Mouse (Mus musculus) neural tube, embryonic 12.5 days (tissue): Measurements from ENCODE around the gene Crhbp. TPM values are rescaled to one million over a fixed set of nuclear protein-coding genes. Genes with fewer than 3 reads are reported as not detected.
A peak's percentile ranks its signal among the peaks of the same experiment; 100 is the strongest.

Experiments
- ATAC-seq: fragments of 200-750 bp; cut with Nextera tagmentation; 2 replicates; pipeline ENCODE4 v1.8.0; 2017; ENCODE audit warnings: low read depth, mild to moderate bottlenecking, moderate TSS enrichment, moderate library complexity; ENCODE audit not compliant: low FRiP score
- H3K27ac ChIP-seq: fragments of 300-500 bp; sonication (generic); 2 replicates; pipeline ENCODE4 v1.5.1; 2016
- H3K27me3 ChIP-seq: fragments of 300-500 bp; sonication (generic); replicated peaks from 2 replicates; pipeline ENCODE4 v1.6.1; 2016; ENCODE audit warnings: mild to moderate bottlenecking
- H3K36me3 ChIP-seq: fragments of 300-500 bp; sonication (generic); 2 replicates; pipeline ENCODE4 v1.6.1; 2016; ENCODE audit warnings: mild to moderate bottlenecking
- H3K4me1 ChIP-seq: fragments of 300-500 bp; sonication (generic); 2 replicates; pipeline ENCODE4 v1.6.1; 2016
- H3K4me2 ChIP-seq: fragments of 300-500 bp; sonication (generic); replicated peaks from 2 replicates; pipeline ENCODE4 v1.6.1; 2016; ENCODE audit warnings: mild to moderate bottlenecking
- H3K4me3 ChIP-seq: fragments of 300-500 bp; sonication (generic); 2 replicates; pipeline ENCODE4 v1.5.1; 2016
- H3K9ac ChIP-seq: fragments of 300-500 bp; sonication (generic); 2 replicates; pipeline ENCODE4 v1.6.1; 2016; ENCODE audit warnings: mild to moderate bottlenecking
- H3K9me3 ChIP-seq: fragments of 300-500 bp; sonication (generic); 2 replicates; pipeline ENCODE4 v1.6.1; 2016; ENCODE audit warnings: mild to moderate bottlenecking
- WGBS: fragments of 180-500 bp; shearing (Covaris S2); methylation state at CpG from one replicate; pipeline ENCODE4 v1.1.7; 2016; 5-methylcytosine and 5-hydroxymethylcytosine counted together
- polyA plus RNA-seq: library from polyadenylated mRNA; unstranded; fragments of >200 nt; fragmentation: Nextera tagmentation; extraction: Ambion mirVana; gene quantifications from 2 replicates; pipeline ENCODE4 v1.2.1, GENCODE M21; 2016

Crhbp gene
- polyA plus RNA-seq, 1 experiment from 2014 or later, result 4.4 TPM

DNA sequence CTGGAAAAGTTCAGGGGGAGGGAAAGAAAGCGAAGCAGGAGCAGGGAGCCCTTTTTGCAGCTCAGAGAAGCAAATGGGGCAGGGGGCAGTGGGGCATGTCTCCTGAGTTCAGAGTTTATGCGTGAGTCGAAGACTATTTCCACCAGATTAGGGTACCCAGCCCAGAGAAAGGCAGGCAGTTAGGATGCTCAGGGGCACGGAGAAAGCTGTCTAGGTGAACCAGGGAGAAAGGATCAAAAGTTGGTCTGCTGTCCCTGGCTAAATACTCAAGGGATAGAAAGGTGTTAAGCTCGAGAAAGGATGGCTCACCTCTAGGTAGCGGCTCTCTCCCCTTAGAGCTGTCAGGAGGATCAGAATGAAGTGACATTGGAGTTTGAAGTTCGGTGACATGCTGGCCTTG is 433 bp downstream of the Crhbp start:
- H3K36me3 ChIP-seq, result no peaks in the 10 kb centered on the region
- peak overlapping the region; percentile 42 for H3K4me3 ChIP-seq
- peak overlapping the region; percentile 88 for H3K4me2 ChIP-seq
- no peak for ATAC-seq
- H3K4me1 ChIP-seq, result peaks cover 16% of the 10 kb centered on the region
- 11% methylated on average over 7 of the region's 7 CpGs for WGBS
- no peak overlapping the region for H3K27ac ChIP-seq
- H3K9ac ChIP-seq, result 0 out of 2 replicates have a peak overlapping the region, but pooled peaks have one; percentile 52
- no peaks in the 10 kb centered on the region for H3K9me3 ChIP-seq
- peaks cover 37% of the 10 kb centered on the region for H3K27me3 ChIP-seq

DNA sequence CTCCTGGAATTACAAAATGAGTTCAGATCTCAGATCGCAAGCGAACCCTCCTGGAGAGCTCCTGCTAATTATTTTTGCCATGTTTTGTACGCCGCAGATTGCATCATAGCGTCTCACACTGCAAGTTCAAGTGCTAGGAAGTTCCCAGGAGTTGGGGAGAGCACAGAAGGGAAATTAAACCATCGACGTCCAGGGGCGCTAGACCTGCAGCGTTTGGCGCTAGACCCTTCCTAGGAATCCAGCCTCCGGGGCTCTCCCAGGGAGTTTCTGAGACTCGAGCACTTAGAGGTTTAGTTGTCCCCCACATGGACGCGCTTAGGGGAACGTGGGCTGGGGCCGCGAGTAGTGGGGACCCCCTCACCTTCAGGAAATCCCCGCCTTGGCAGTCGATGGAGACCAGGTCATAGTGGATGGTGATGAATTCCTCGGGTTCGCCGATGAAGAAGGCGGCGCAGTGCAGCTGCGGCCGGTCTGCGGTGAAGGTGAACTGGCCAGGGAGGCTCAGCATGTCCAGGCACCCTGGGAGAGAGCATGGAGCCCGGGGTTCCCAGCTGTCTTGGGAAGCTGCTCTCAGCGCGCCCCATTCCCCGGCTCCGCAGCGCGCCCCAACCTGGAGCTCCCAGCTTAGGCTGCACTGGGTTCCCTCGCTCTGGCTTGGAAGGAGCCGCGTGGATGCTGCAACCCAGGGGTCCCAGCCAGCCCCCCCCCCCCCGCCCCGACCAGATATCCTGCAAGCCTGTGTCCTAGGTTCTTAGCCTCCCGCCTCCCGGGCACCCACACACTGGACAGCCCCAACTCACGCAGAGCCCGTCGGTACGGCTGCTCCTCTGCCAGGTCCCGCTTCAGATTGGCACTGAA is 1.1 kb downstream of the Crhbp start:
- 2% methylated on average over 45 of the region's 46 CpGs for WGBS
- peak; percentile 61; the same call in 1 of the 2 replicates for ATAC-seq
- H3K4me2 ChIP-seq, result peak overlapping the region; percentile 88

DNA sequence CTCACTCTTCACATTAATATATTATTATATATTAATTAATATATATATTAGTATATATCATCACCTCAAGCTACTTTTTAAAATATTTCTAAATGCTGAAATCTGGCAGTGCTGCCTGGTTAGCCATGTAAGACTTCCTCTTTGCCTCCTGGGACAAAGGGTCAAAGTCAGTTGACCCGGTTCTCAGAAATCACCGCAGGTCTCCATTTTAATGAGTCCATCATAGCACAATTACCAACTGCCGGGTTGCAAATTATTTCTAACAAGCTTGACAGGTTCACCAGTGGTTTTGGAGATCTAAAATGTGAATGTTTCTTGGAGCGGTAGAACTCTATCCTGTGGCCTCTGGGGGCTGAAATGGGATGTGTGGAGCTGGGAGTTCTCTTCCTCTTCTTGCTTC is 1.8 kb downstream of the Crhbp start:
- Histone ChIP-seq H3K9me3 (no peaks in the 10 kb centered on the region), H3K9ac (no peak overlapping the region), H3K4me3 (no peak overlapping the region), H3K27me3 (peaks cover 37% of the 10 kb centered on the region), H3K4me1 (peaks cover 16% of the 10 kb centered on the region), H3K36me3 (no peaks in the 10 kb centered on the region), H3K4me2 (peak overlapping the region; percentile 88), H3K27ac (no peak overlapping the region)
- no peak for ATAC-seq
- WGBS, result 23% methylated on average over 4 of the region's 4 CpGs

More for the DNA sequence above, 1.1 kb downstream of the Crhbp start:
- Histone ChIP-seq H3K27ac (no peak overlapping the region), H3K9me3 (no peaks in the 10 kb centered on the region), H3K36me3 (no peaks in the 10 kb centered on the region), H3K9ac (peak overlapping the region; percentile 52), H3K27me3 (peaks cover 37% of the 10 kb centered on the region), H3K4me1 (peaks cover 16% of the 10 kb centered on the region), H3K4me3 (peak overlapping the region; percentile 42)

DNA sequence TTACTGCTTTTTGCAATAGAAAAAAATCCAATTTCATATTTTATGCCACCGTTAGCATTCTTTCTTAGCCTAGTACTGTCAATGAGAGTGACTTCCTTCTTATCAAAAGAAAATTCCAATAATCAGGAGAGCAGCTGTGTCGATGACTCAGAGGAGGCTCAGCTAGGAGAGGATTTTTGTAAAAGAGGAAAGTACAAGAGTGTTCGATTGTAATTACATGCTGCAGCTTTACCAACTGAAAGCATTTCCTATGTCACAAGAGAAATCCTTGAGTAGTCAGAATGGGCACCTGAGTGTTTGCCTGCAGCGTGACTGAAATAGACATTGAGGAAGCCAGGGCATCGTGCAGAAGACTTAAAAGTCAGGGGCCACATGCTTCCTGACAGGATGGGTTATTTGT is 5.2 kb downstream of the Crhbp start:
- H3K27ac ChIP-seq, result no peak overlapping the region
- no peak overlapping the region for H3K9ac ChIP-seq
- H3K36me3 ChIP-seq, result no peaks in the 10 kb centered on the region
- no peak overlapping the region for H3K4me3 ChIP-seq
- peaks cover 28% of the 10 kb centered on the region for H3K27me3 ChIP-seq
- no peak for ATAC-seq
- WGBS, result 83% methylated on average over 5 of the region's 5 CpGs
- no peaks in the 10 kb centered on the region for H3K9me3 ChIP-seq
- no peak overlapping the region for H3K4me2 ChIP-seq
- peaks cover 16% of the 10 kb centered on the region for H3K4me1 ChIP-seq

DNA sequence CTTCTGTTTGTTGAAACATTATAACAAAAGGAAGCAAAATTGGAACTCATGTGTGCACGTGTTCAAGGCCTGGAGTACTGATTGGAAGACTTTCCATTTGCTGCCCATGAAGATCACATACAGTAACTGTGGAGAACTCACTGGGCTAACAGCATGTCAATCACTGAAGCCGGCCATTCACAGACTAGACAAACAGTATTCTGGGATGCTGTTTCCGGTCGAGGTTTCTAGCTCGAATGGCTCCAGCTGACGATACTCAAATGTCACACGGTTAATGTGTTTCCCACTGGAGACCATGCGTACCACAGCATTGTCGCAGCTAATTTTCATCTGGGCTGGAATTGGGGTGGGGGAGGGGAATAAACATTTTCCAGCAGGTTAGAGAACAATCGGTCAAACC is 13.0 kb downstream of the Crhbp start:
- no peak for ATAC-seq
- 82% methylated on average over 10 of the region's 10 CpGs for WGBS
- Histone ChIP-seq H3K27me3 (no peaks in the 10 kb centered on the region), H3K4me3 (no peak overlapping the region), H3K9ac (no peak overlapping the region), H3K4me2 (no peak overlapping the region), H3K4me1 (no peaks in the 10 kb centered on the region), H3K27ac (no peak overlapping the region), H3K9me3 (no peaks in the 10 kb centered on the region), H3K36me3 (no peaks in the 10 kb centered on the region)

DNA sequence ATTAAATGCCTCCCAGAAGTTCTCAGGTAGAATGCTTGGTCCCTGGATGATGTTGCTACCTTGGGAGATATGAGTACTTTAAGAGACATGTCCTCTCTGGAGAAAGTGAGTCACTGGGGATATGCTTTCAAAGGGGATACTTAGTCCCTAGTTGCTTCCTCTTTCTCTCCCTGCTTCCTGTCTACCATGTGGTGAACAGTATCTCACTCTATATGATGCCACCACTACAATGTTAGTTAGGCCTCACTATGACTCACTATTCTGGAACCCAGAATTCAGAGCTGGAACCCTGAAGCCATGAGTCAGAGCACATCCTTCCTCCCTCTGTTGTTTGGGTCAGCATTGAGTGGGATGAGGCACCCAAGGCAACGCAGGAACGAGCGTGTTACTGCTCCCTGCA is 17.2 kb downstream of the Crhbp start:
- H3K9ac ChIP-seq, result no peak overlapping the region
- no peak for ATAC-seq
- WGBS, result 96% methylated on average over 3 of the region's 3 CpGs

DNA sequence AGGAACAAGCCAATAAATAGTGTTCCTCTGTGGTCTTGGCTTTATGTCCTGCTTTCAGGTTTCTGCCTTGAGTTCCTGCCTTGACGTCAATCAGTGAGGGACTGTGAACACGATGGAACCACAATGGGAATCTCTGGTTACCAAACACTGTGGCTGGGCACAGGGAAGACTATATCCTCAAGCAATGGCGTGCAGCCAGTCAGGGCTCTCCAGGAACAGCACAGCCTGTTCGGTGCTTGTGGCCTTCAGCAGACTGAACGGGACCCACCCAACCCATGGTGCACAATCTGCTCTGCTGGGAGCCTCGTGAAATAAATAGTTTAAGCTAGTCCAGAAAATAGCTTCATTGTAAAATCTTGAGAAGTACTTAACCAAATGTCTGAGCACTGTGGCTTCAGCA is 18.3 kb downstream of the Crhbp start:
- no peak overlapping the region for H3K9ac ChIP-seq
- H3K36me3 ChIP-seq, result no peaks in the 10 kb centered on the region
- no peak overlapping the region for H3K27ac ChIP-seq
- no peak overlapping the region for H3K4me3 ChIP-seq
- 87% methylated on average over 6 of the region's 6 CpGs for WGBS
- no peaks in the 10 kb centered on the region for H3K9me3 ChIP-seq
- no peak for ATAC-seq
- H3K27me3 ChIP-seq, result no peaks in the 10 kb centered on the region
- no peaks in the 10 kb centered on the region for H3K4me1 ChIP-seq
- no peak overlapping the region for H3K4me2 ChIP-seq

More for the DNA sequence above, 17.2 kb downstream of the Crhbp start:
- H3K27ac ChIP-seq, result no peak overlapping the region
- H3K27me3 ChIP-seq, result no peaks in the 10 kb centered on the region
- no peaks in the 10 kb centered on the region for H3K36me3 ChIP-seq
- no peaks in the 10 kb centered on the region for H3K9me3 ChIP-seq
- no peak overlapping the region for H3K4me3 ChIP-seq
- H3K4me2 ChIP-seq, result no peak overlapping the region
- no peaks in the 10 kb centered on the region for H3K4me1 ChIP-seq

DNA sequence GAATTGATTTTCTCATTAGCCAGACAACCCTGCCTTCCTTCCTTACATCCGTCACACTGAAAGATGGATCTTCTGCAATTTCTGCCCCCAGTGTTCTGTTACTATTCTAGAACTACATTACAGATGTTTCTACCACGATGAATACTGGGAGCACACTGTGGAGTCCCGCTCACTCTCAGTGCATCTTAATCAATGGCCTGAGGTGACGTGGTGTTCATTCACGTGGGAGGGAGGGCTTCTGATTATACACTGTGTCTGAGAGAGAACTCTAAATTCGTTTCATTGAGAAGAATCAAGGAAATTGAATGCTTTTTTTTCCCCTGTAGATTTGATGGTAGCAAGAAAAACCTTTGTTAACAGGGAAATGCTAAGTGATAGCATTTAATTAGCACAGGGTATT is 19.2 kb downstream of the Crhbp start:
- no peak for ATAC-seq
- Histone ChIP-seq H3K9me3 (no peaks in the 10 kb centered on the region), H3K27me3 (no peaks in the 10 kb centered on the region), H3K9ac (no peak overlapping the region), H3K27ac (no peak overlapping the region), H3K4me3 (no peak overlapping the region), H3K36me3 (no peaks in the 10 kb centered on the region), H3K4me2 (no peak overlapping the region), H3K4me1 (no peaks in the 10 kb centered on the region)
- 57% methylated on average over 6 of the region's 6 CpGs for WGBS

DNA sequence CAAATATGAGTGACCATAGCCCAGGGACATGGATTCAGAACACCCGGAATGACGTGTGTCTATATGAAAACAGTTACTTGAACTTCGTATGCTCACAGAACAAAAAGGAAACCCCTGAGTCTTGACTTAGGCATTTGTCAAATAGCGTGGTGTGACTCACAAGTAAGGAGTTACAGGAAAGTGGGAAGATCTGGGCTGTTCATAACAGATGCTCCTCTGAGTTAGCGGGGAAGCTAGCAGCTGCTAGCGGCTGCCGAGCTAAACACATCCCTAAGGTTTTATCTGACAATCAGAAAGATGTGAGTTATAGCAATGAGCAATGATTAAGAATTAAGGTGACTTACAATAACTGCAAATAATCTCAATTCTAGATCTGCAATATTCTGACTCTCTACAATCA is 19.8 kb downstream of the Crhbp start:
- Histone ChIP-seq H3K27me3 (no peaks in the 10 kb centered on the region), H3K9me3 (no peaks in the 10 kb centered on the region), H3K36me3 (no peaks in the 10 kb centered on the region), H3K4me1 (no peaks in the 10 kb centered on the region), H3K4me2 (no peak overlapping the region), H3K9ac (no peak overlapping the region), H3K27ac (no peak overlapping the region), H3K4me3 (no peak overlapping the region)
- WGBS, result 78% methylated on average over 7 of the region's 7 CpGs
- no peak for ATAC-seq

DNA sequence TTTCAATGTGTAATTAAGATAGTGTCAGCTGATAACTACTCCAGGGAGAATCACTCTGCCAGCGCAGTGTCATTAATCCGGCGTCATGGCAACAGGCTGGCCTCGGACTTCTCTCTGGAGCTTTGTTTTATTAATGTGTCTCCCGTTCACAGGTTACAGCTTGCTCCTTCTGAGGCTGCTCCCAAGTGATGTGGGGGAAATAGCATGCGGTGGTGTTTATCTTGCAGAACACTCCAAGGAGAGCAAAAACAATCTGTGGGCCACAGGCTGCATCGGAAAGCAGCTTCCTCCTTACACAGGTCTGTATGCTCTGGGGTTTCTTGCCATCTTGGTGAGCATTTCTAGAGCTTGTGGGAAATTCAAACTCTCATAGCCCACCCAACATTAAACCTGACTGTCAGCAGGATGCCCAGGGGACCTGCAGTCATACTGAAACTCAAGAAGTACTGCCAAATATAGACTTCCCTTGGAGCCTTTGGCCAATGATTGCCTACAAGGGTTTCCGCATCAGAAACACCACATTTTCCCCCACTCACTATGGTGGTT is 25.4 kb downstream of the Crhbp start:
- 28% methylated on average over 8 of the region's 8 CpGs for WGBS

DNA sequence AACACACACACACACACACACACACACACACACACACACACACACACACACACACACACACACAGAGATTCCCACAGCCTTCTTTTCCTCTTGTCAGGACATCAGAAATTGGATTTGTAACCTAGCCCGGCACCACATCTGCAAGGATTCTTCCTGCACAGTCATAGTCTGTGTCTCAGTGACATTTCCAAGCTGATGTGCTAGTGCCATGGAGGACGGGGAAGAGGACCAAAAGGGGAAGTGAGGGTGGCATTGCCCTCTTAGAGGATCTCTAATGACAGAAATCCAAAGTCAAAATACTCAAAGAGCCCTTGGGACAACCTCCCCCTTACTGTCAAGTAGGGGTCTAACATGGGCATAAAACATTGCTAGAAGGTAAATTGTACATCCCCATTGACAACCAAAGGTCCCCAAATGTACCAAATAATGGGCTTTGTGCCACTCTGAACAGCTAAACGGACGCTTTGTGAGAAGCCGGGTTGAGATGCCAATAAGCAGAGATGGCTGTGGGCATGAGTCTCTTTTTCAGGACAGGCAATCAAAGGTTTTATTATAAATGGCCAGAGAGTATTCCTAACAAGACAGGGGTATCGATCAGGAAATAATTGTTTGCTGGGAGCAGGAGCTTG is 26.0 kb downstream of the Crhbp start:
- Histone ChIP-seq H3K27ac (no peak overlapping the region), H3K4me2 (peak overlapping the region; percentile 17; the same call in 1 of the 2 replicates)
- 58% methylated on average over 6 of the region's 6 CpGs for WGBS

More for the DNA sequence above, 25.4 kb downstream of the Crhbp start:
- H3K27me3 ChIP-seq, result no peaks in the 10 kb centered on the region
- peaks cover 12% of the 10 kb centered on the region for H3K4me1 ChIP-seq
- peak; percentile 82 for ATAC-seq
- H3K36me3 ChIP-seq, result no peaks in the 10 kb centered on the region
- H3K27ac ChIP-seq, result no peak overlapping the region
- no peaks in the 10 kb centered on the region for H3K9me3 ChIP-seq
- H3K4me3 ChIP-seq, result no peak overlapping the region
- peak overlapping the region; percentile 17; the same call in 1 of the 2 replicates for H3K4me2 ChIP-seq
- H3K9ac ChIP-seq, result no peak overlapping the region

DNA sequence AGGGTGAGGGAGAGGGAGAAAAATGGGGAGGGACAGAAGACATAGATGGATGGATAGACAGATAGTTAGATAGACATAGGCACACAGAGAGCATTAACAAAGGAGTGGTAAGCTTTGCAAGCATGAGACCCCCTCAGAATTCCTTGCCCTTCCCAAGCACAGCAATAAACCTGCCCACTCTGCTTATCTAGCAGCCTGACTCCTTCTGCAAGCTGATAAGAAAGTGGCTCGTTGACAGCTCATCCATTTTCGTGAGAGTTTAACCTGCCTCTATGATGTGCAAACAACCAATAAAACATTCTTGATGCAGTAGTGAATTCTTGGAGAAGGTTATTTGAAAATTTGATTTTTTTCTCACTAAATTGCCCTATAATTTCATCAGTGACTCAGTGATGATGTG is 32.5 kb downstream of the Crhbp start:
- no peak for ATAC-seq
- no peak overlapping the region for H3K27ac ChIP-seq
- WGBS, result 63% methylated on average over 2 of the region's 2 CpGs

More for the DNA sequence above, 26.0 kb downstream of the Crhbp start:
- H3K9me3 ChIP-seq, result no peaks in the 10 kb centered on the region
- no peak overlapping the region for H3K9ac ChIP-seq
- H3K4me1 ChIP-seq, result peaks cover 12% of the 10 kb centered on the region
- H3K36me3 ChIP-seq, result no peaks in the 10 kb centered on the region
- H3K27me3 ChIP-seq, result no peaks in the 10 kb centered on the region
- H3K4me3 ChIP-seq, result no peak overlapping the region
- ATAC-seq, result peak; percentile 33; the same call in 1 of the 2 replicates

More for the DNA sequence above, 32.5 kb downstream of the Crhbp start:
- H3K4me2 ChIP-seq, result no peak overlapping the region
- no peaks in the 10 kb centered on the region for H3K27me3 ChIP-seq
- no peaks in the 10 kb centered on the region for H3K4me1 ChIP-seq
- H3K36me3 ChIP-seq, result no peaks in the 10 kb centered on the region
- no peaks in the 10 kb centered on the region for H3K9me3 ChIP-seq
- H3K4me3 ChIP-seq, result no peak overlapping the region
- no peak overlapping the region for H3K9ac ChIP-seq
